Mouse (Mus musculus): ENCODE data around the gene Tnfrsf1a.
"Not testable (repeated sequence)": the region's sequence is repeated elsewhere in the genome, so short reads cannot be mapped to it uniquely, and the experiment has no call there.

The Tnfrsf1a gene

GRCm38 (mm10) chr6:125348721-125349574 is at the start of gene Tnfrsf1a:
Gene Tnfrsf1a (plus strand): TSS chr6:125349362.
- DNase-seq (ENCODE audit: low spot score in 2 of 2) = no peak

DNA sequence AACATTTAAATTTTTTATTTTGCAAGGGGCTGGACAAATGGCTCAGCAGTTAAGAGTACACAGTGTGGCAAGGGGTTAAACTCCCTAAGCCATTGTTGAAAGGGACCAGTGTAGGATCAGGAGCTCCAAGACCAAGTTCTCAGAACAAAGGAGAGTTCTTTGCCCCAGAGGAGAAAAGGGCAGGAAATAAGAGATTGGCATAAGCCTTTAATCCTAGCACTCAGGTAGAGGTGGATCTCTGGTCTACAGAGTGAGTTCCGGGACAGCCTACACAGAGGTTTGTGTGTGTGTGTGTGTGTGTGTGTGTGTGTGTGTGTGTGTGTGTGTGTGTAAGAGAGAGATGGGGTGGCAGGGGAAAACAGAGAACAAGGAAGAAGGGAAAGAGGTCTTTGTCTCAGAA is 48.2 kb upstream of the Tnfrsf1a start:
- no peak for DNase-seq (ENCODE audit: low spot score in 2 of 2)

DNA sequence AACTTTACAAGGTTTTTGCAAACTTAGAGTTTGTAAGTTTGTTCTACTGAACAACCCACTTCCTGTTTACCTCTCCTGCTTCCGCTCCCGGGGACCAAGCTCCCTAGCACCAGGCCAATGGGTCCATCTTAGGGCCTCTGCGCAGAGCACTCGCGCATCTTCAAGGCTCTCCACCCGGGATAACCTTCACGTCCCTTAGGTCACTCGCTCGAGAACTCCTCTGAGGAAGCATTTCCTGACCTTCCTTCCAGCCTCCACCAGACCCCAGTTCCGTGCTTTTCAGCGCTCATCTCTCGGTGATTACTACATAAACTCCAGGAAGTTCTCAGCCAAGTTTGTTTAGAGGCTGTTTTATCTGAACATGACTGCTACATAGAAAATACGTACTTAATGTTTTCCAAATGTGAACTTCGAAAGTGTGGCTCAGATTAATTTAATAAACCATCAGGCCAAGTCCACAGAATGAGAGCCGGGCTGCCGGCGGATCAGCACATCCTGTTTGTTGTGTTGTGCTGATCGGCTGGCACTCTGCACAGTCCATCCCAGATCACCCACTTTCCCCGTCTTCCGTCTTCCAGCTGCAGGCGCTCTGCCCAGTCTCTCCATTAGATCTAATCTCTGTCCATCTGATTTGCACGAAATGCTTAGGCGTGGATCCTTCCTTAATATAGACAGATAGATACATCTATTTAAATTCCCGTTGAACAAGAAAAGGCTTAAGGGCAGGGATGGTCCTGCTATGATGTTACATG is 46.8 kb upstream of the Tnfrsf1a start:
- DNase-seq (ENCODE audit: low spot score in 2 of 2) = no peak

GRCm38 (mm10) chr6:125303242-125303641 is 45.9 kb upstream of the Tnfrsf1a start:
- no peak for DNase-seq (ENCODE audit: low spot score in 2 of 2)

DNA sequence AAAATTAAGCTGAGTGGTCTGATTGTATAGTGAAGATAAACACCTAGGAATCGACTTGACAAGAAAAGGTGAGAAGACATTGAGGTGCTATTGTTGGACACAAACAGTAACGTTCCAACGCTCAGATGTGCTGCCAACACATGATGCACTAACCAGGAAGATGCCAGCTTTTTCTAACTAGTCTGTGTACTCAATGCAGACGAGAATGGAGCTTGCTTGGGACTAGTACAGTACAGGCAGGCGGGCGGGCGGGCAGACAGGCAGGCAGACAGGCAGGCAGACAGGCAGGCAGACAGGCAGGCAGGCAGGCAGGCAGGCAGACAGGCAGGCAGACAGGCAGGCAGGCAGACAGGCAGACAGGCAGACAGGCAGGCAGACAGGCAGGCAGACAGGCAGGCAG is 44.8 kb upstream of the Tnfrsf1a start:
- not testable (repeated sequence) for DNase-seq (ENCODE audit: low spot score in 2 of 2)

- no peak for DNase-seq (ENCODE audit: low spot score in 2 of 2)
Measured at GRCm38 (mm10) chr6:125305465-125305864, 43.7 kb upstream of the Tnfrsf1a start.

DNA sequence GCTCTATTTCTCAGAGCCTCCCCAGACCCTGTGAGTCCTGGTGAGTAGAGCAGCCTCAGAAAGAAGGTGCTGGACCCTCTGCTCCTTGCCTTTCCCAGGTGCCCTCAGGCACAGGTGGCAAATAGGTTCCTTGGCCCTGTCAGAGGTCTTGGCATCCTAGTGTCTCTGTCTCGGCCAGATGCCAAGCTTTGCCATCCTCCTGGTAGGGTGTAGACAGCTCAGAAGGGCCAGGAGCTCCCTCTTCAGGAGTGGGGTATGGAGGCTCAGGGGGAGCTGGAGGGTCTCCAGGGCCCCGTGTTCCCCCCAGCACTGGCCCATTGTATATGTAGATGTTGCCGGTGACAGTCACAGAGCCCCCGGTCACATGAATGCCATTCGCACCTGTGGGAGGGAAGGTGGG is 42.1 kb upstream of the Tnfrsf1a start:
- DNase-seq (ENCODE audit: low spot score in 2 of 2) = no peak

DNA sequence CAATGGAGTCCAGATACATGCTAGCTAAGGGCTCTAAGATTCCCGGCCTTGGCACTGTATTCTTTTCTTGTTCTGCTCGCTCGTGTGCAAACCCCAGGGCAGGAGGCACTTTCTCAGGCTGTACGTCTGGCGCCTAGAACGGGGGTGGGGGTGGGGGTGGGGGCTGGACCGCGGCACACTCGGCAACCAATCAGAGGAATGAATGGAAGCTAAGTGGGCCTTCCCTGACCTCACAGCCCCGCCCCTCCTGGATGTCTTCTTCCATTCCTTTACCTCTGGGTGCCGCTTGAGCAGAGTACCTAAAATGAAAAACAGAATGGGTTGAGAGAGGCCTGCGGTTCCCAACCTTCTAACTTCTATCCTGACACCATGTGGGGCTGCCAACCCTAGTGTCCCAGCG is 40.2 kb upstream of the Tnfrsf1a start:
- no peak for DNase-seq (ENCODE audit: low spot score in 2 of 2)

- DNase-seq (ENCODE audit: low spot score in 2 of 2) = no peak
Measured at GRCm38 (mm10) chr6:125309406-125309805, 39.8 kb upstream of the Tnfrsf1a start.

DNA sequence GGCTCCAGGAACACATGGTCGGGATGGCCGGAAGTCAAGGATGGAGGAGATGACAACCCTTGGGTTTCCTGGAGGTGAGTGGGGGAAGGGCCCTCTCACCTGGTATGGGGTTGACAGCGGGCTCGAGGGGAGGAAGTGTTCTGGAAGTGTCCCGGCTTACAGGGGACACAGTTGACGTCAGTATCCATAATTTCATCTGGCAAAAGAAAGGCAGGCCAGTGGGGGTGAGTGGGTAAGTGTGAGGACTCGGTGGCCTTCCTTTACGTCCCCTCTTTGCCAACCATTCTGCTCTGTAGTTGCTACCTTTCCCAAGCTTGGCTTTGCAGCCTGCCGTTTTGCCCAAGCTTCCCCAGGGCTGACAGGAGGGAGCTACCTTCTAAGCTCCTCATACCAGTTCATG is 37.0 kb upstream of the Tnfrsf1a start:
- DNase-seq (ENCODE audit: low spot score in 2 of 2) = no peak

DNA sequence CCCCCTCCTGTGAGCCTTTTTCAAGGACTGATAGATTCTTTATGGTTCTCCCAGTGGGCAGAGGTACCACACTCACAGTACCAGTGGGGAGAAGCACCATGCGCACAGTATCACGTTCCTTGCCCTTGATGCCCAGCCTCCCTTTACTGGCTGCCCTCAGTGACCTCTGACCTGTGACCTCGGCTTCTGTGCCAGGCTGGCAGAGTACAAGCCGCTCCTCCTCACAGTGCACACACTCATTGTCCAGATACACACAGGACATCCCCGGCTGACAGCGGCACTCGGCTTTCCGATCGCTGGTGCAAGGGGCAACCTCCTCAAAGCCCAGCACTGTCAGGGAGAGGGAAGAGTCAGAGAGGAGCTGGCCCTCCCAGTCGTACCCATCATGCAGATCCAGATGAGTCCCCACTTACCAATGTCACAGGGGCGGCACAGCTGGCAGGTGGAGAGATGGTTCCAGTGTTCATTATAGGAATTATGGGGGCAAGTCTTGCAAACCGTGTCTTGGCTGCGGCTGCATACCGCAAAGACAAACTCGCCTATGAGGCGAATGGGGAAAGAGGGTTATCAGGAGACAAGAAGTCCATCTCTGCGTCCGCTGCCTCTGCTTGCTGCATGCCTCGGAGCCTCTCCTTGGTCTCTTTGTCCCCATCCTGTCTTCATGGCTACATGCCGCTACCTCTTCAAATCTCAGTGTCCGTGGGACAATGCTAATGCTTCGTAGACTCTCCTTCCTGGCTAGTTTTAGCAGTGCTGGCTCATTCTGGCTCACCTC is 36.4 kb upstream of the Tnfrsf1a start:
- DNase-seq (ENCODE audit: low spot score in 2 of 2) = no peak

DNA sequence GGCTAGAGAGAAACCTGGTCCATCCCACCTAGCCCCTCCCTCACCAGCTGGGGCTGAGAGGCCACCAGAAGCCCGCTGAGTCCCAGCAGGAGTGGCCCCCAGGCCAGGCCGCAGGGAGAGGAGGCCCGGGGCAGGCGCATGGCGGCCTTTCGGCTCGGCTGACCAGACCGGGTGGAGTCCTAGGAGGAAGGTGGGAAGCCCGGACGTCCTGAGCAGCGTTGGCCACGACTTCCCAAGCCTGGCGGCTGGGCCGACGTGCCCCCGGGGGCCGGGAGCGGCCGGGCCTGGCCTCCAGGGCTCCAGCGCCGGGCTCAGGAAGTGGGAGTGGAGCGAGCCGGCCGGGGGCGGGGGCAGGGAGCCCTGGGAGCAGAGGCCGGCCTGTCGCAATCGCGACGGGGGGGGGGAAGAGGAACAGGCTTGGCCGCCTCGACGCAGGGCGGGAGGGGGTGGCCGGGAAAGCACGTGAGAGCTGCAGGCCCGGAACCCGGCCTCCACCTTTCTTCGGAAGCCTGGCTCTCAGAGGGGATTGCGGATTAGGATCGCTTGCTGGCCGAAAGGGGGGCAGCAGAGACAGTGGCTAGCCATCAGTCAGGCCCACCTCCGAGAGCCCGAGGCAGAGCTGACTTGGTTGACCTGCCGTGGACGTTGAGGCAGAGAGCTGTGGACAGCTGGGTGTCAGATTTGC is 35.5 kb upstream of the Tnfrsf1a start, which contains the start of gene Ltbr:
Gene Ltbr, minus strand, starts transcription at position 340 of the 685 bp plus-strand sequence.
- peak; percentile 20 to 21 for DNase-seq (ENCODE audit: low spot score in 2 of 2)

GRCm38 (mm10) chr6:125314231-125314563 is 35.0 kb upstream of the Tnfrsf1a start:
- DNase-seq (ENCODE audit: low spot score in 2 of 2) = no peak

DNA sequence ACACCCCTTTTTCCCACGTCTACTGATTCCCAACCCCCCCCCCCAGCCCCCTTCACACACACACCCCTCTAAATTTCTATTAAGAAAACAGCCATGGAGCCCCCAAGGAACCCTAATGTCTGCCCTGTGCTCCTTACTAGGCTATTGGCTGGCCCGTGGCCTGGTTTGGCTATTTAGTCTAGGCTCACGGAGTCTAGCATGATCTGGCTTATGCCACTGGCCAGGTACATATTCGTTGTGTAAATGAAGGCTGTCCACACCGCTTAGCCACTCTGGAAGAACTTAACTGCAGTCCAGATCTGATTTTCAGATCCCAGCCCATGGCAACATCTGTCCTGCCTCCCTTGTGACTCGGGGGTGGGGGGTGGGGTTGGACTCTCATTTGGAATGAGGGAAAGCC is 34.4 kb upstream of the Tnfrsf1a start:
- DNase-seq (ENCODE audit: low spot score in 2 of 2) = no peak

- DNase-seq (ENCODE audit: low spot score in 2 of 2) = no peak
Measured at GRCm38 (mm10) chr6:125317077-125317476, 32.1 kb upstream of the Tnfrsf1a start.

DNA sequence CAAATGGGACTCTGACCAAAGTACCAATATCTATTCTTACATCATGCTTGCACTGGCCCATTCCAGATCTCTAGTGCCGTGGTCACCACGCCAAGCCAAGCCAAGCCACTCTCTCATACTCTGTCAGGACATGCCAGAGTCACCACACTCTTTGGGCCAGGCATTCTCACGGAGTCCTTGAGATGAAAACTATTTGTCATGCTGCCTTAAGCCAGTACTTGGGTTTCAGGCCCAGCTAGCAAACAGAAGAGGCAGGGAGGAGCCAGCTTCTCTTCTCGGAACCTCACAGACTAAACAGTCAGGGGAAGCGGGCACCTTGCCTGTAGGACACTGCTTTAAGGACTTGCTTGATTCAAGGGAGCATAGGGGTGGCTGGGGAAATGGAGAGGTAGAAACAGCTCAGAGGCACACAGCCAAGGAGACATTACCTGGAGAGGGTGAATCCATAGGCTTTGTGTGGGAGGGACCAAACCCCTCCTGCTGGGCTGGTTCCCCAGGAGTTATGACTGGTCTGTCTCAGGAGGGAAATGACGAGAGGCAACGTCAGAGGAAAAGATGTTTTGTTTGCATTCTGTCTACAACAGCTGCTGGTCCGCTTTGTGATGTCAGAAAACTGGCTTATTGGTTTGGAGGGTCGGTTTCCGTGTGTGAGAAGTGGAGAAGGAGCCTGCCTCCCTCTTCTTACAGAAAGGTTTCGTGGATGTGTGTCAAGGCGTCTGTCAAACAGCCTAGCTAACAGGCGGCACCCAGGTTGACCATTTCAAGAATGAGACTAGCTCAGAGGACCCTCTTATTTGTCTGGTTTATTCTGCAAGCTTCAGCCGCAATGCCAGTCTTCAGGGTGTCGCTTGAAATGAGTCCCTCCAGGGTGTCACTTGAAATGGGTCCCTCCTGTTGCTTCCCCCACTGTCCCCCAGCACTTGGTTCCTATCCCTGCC is 29.9 kb upstream of the Tnfrsf1a start:
- no peak for DNase-seq (ENCODE audit: low spot score in 2 of 2)

GRCm38 (mm10) chr6:125319919-125320296 is 29.3 kb upstream of the Tnfrsf1a start:
- DNase-seq (ENCODE audit: low spot score in 2 of 2) = no peak

GRCm38 (mm10) chr6:125320323-125320722 is 28.8 kb upstream of the Tnfrsf1a start, which contains the start of gene Scnn1a:
Gene Scnn1a (plus strand): TSS chr6:125320659.
- DNase-seq (ENCODE audit: low spot score in 2 of 2) = no peak

GRCm38 (mm10) chr6:125321114-125321855 is 27.9 kb upstream of the Tnfrsf1a start:
- DNase-seq (ENCODE audit: low spot score in 2 of 2) = no peak

- DNase-seq (ENCODE audit: low spot score in 2 of 2) = no peak
Measured at GRCm38 (mm10) chr6:125322794-125323193, 26.4 kb upstream of the Tnfrsf1a start.

Measured in spleen, postnatal 14 days (tissue).